Comparison of ENCODE assay signal across 23 mouse cellular contexts in genomic region chr2:129483150-129483549, GRCm38 (mm10). TPM values are rescaled to one million over a fixed set of nuclear protein-coding genes. Genes with fewer than 3 reads are reported as not detected.
"Had no signal": no experiment of that assay in that cellular context is flagged by ENCODE, and none has a peak within 500 bp of the region (broad histone marks: within the 10 kb centered on the region; RNA-seq: fewer than 3 reads in every experiment).

No protein-coding gene starts in this region.

- H3K27ac ChIP-seq: liver, embryonic 15.5 days; lung, embryonic 15.5 days; macrophage; midbrain, embryonic 13.5 days; midbrain, embryonic 15.5 days; neural tube, embryonic 12.5 days had no signal

- DNase-seq: liver, postnatal 0 days; lung, adult 2 months; lung, postnatal 14 days; lung, postnatal 36 days; right cerebral cortex, postnatal 14 days; thymus, adult 18-20 months; thymus, postnatal 14 days; thymus, postnatal 4 days had no signal

- H3K9me3 ChIP-seq: liver, embryonic 15.5 days; lung, embryonic 15.5 days; midbrain, embryonic 13.5 days; midbrain, embryonic 15.5 days; neural tube, embryonic 12.5 days had no signal

- H3K36me3 ChIP-seq: liver, embryonic 15.5 days; lung, embryonic 15.5 days; midbrain, embryonic 13.5 days; midbrain, embryonic 15.5 days; neural tube, embryonic 12.5 days had no signal

- H3K4me3 ChIP-seq: liver, embryonic 15.5 days; lung, embryonic 15.5 days; midbrain, embryonic 13.5 days; midbrain, embryonic 15.5 days; neural tube, embryonic 12.5 days had no signal

- H3K4me1 ChIP-seq: liver, embryonic 15.5 days; lung, embryonic 15.5 days; midbrain, embryonic 13.5 days; midbrain, embryonic 15.5 days; neural tube, embryonic 12.5 days had no signal

- ATAC-seq: liver, postnatal 0 days; lung, postnatal 0 days; midbrain, embryonic 13.5 days; midbrain, embryonic 15.5 days had no signal

- H3K4me2 ChIP-seq: liver, embryonic 15.5 days; lung, embryonic 15.5 days; midbrain, embryonic 11.5 days; midbrain, embryonic 13.5 days; midbrain, embryonic 15.5 days; neural tube, embryonic 12.5 days had no signal

- H3K9ac ChIP-seq: liver, embryonic 15.5 days; liver, postnatal 0 days; lung, embryonic 15.5 days; midbrain, embryonic 13.5 days; midbrain, embryonic 15.5 days; neural tube, embryonic 12.5 days had no signal

- H3K27me3 ChIP-seq: liver, embryonic 15.5 days; lung, embryonic 15.5 days; midbrain, embryonic 13.5 days; midbrain, embryonic 15.5 days; neural tube, embryonic 12.5 days had no signal

RNA-seq across cellular contexts. Expression of gene F830045P16Rik, which starts 53.3 kb away (rescaled TPM):
- total RNA-seq: megakaryocyte, adult 5-6 weeks had no signal
- polyA plus RNA-seq: liver, embryonic 15.5 days; liver, postnatal 0 days; lung, adult 2 months; lung, embryonic 15.5 days; lung, postnatal 0 days; midbrain, embryonic 13.5 days; midbrain, embryonic 15.5 days; midbrain, postnatal 0 days; neural tube, embryonic 12.5 days; neural tube, embryonic 14.5 days; stomach, embryonic 14.5 days; stomach, embryonic 16.5 days; thymus, postnatal 0 days; urinary bladder, adult 2 months had no signal
